Mouse (Mus musculus): Measurements from ENCODE around the gene Gm8005.
"Not testable (repeated sequence)": the region's sequence is repeated elsewhere in the genome, so short reads cannot be mapped to it uniquely, and the experiment has no call there.

Gm8005 gene

DNA sequence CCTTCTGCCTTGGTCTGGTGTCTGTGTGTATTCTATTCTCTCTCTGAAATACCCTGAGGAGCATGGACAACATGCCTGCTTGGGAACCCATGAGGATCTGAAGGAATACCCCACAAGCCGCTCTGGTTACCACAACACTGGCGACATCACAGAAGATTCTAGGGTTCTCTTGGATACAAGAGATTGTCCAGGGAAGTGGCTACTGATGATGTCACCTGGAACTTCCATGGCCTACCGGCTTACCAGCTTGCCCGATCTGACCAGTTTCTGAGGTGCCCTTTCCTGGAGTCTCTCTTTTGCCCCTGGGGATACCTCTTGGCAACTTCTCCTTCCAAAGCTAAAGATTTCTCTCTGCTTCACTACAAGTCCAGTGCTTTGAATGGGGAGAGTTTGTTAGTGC lies at the start of gene Gm8005:
Gene Gm8005, minus strand, starts transcription at position 101 of the 400 bp plus-strand sequence.
- DNase-seq (ENCODE audit: low read depth in 1 of 2, low spot score in 2 of 2) = not testable (repeated sequence)

DNA sequence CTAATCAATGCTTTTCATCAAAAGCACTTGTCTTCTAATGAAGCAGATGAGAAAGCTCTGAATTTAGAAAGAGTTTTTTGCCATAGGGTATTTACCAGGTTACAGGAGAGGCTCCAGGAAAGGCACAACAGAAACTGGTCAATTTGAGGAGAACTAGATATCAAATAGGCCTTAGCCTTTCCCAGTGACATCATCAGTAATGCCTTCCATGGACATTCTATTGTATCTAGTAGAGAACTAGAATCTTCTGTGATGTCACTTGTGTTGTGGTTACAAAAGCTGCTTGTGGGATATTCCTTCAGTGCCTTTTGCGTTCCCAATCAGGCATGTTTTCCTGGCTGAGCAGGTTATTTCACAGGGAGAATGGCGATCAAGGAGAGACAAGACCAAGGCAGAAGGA lies 24.1 kb upstream of the Gm8005 start, which contains the start of gene Gm8011:
Gene Gm8011, plus strand, starts transcription at position 301 of the 400 bp plus-strand sequence.
- DNase-seq (ENCODE audit: low read depth in 1 of 2, low spot score in 2 of 2) = not testable (repeated sequence)

All from monocyte, adult 2 months (primary cell).